ENCODE assay signal across 8 mouse cellular contexts in the genomic region with DNA sequence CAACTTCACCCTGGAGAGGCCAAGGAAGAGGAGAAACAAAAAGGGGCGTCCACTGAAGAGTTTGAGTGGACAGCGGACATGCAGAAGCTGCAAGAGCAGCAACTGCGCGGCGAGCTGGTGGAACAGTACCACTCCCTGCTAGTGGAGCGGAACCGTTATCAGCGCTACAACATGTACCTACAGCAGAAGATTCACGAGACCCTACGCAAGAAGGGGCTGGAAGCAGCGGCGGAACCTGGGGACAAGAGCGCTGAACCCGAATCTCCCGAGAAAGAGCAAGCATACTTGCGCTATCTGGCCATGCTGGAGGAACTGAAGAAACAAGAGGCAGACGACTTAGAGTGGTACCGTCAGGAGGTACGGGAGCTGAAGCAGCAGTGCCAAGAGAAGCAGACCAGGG. TPM values are rescaled to one million over a fixed set of nuclear protein-coding genes. Genes with fewer than 3 reads are reported as not detected.
A peak's percentile ranks its signal among the peaks of the same experiment; 100 is the strongest.
DNase-seq lines count a peak whose midpoint lies in the region; ATAC-seq lines count a peak whose summit lies in the region.

No protein-coding gene starts in this region.

- no peak for ATAC-seq in kidney, embryonic 14.5 days (ENCODE audit: low FRiP score, low TSS enrichment)
- no peak for ATAC-seq in intestine, embryonic 14.5 days (replicated peaks; ENCODE audit: low FRiP score, low TSS enrichment, low read depth)

- no peak for DNase-seq in kidney, postnatal 10 days
- DNase-seq in intestine, embryonic 14.5 days (ENCODE audit: low spot score): no peak
- peak; percentile 26 for DNase-seq in neural tube, embryonic 10.5 days (ENCODE audit: extremely low spot score, low spot score)
- DNase-seq in frontal cortex, postnatal 14 days (ENCODE audit: low spot score in 2 of 2): no peak
- no peak for DNase-seq in kidney, adult 11 months
- no peak for DNase-seq in kidney, postnatal 14 days

- H3K4me2 ChIP-seq in kidney, embryonic 14.5 days (replicated peaks; ENCODE audit: low read depth, low read length): peak overlapping the region; percentile 97
- peak overlapping the region; percentile 91 for H3K4me2 ChIP-seq in intestine, embryonic 14.5 days (ENCODE audit: low read length)

- peaks cover 5% of the 10 kb centered on the region; the same call in 1 of the 2 replicates for H3K27me3 ChIP-seq in kidney, embryonic 14.5 days (ENCODE audit: control insufficient read depth, insufficient read depth, low read length)
- peaks cover 16% of the 10 kb centered on the region for H3K27me3 ChIP-seq in intestine, embryonic 14.5 days (replicated peaks; ENCODE audit: control insufficient read depth, insufficient read depth, low read length)

- H3K4me3 ChIP-seq in kidney, embryonic 14.5 days (ENCODE audit: low read length): peak overlapping the region; percentile 88
- H3K4me3 ChIP-seq in brown adipose tissue, adult 24 weeks (ENCODE audit: insufficient read depth, low read depth, low read length): peak overlapping the region; percentile 60
- H3K4me3 ChIP-seq in intestine, embryonic 14.5 days (ENCODE audit: low read depth, low read length): peak overlapping the region; percentile 91

- H3K27ac ChIP-seq in kidney, embryonic 14.5 days (ENCODE audit: low read depth, low read length): no peak overlapping the region
- no peak overlapping the region for H3K27ac ChIP-seq in brown adipose tissue, adult 24 weeks (replicated peaks; ENCODE audit: low read depth, low read length)
- H3K27ac ChIP-seq in intestine, embryonic 14.5 days (ENCODE audit: low read depth): no peak overlapping the region

- H3K36me3 ChIP-seq in kidney, embryonic 14.5 days (ENCODE audit: control insufficient read depth, insufficient read depth, low read length): no peaks in the 10 kb centered on the region
- no peaks in the 10 kb centered on the region for H3K36me3 ChIP-seq in intestine, embryonic 14.5 days (ENCODE audit: control insufficient read depth, insufficient read depth, low read length)

- H3K4me1 ChIP-seq in kidney, embryonic 14.5 days (ENCODE audit: control insufficient read depth, insufficient read depth, low read length): peaks cover 21% of the 10 kb centered on the region
- H3K4me1 ChIP-seq in brown adipose tissue, adult 24 weeks (ENCODE audit: control insufficient read depth, insufficient read depth, insufficient read length, low read length): peaks cover 25% of the 10 kb centered on the region
- peaks cover 15% of the 10 kb centered on the region for H3K4me1 ChIP-seq in intestine, embryonic 14.5 days (replicated peaks; ENCODE audit: control insufficient read depth, insufficient read depth, low read length)

- 36% methylated on average over 19 of the region's 19 CpGs for whole genome bisulfite sequencing in kidney, embryonic 14.5 days
- 32% methylated on average over 19 of the region's 19 CpGs for WGBS in intestine, embryonic 14.5 days

- peak overlapping the region; percentile 47; the same call in 1 of the 2 replicates for H3K9ac ChIP-seq in kidney, embryonic 14.5 days (ENCODE audit: low read depth, low read length)
- H3K9ac ChIP-seq in intestine, embryonic 14.5 days (ENCODE audit: low read length): no peak overlapping the region

- H3K9me3 ChIP-seq in kidney, embryonic 14.5 days (ENCODE audit: control insufficient read depth, low read length): no peaks in the 10 kb centered on the region
- no peaks in the 10 kb centered on the region for H3K9me3 ChIP-seq in intestine, embryonic 14.5 days (ENCODE audit: control insufficient read depth, low read length)

RNA-seq across cellular contexts. Expression of a gene that starts 0.9 kb away (rescaled TPM):
- 0.17 and 0.58 TPM in 2 replicates for polyA plus RNA-seq in kidney, embryonic 14.5 days (2014; fragmentation: Nextera tagmentation; extraction: Ambion mirVana)
- 0.33 and 0.48 TPM in 2 replicates for polyA plus RNA-seq in brown adipose tissue, adult 24 weeks (2012; ENCODE audit: insufficient read depth, insufficient read length, missing spikeins)
- polyA plus RNA-seq in intestine, embryonic 14.5 days (2014; fragmentation: Nextera tagmentation; extraction: Ambion mirVana): 0.20 and 0.27 TPM in 2 replicates

RNA-seq across cellular contexts. Expression of a gene that starts 1.2 kb away (rescaled TPM):
- 3.4 and 3.8 TPM in 2 replicates for polyA plus RNA-seq in kidney, embryonic 14.5 days (2014; fragmentation: Nextera tagmentation; extraction: Ambion mirVana)
- polyA plus RNA-seq in brown adipose tissue, adult 24 weeks (2012; ENCODE audit: insufficient read depth, insufficient read length, missing spikeins): 26.5 and 32.9 TPM in 2 replicates
- 2.8 and 3.5 TPM in 2 replicates for polyA plus RNA-seq in intestine, embryonic 14.5 days (2014; fragmentation: Nextera tagmentation; extraction: Ambion mirVana)

RNA-seq across cellular contexts. Expression of a gene that starts 20.5 kb away (rescaled TPM):
- 60.1 and 61.8 TPM in 2 replicates for polyA plus RNA-seq in kidney, embryonic 14.5 days (2014; fragmentation: Nextera tagmentation; extraction: Ambion mirVana)
- 146 and 149 TPM in 2 replicates for polyA plus RNA-seq in brown adipose tissue, adult 24 weeks (2012; ENCODE audit: insufficient read depth, insufficient read length, missing spikeins)
- 66.5 and 68.0 TPM in 2 replicates for polyA plus RNA-seq in intestine, embryonic 14.5 days (2014; fragmentation: Nextera tagmentation; extraction: Ambion mirVana)
